Mouse (Mus musculus) midbrain, embryonic 16.5 days (tissue): ENCODE data around the gene Ablim1. TPM values are rescaled to one million over a fixed set of nuclear protein-coding genes. Genes with fewer than 3 reads are reported as not detected.

Experiments used
- ATAC-seq: fragments of 200-750 bp; cut with Nextera tagmentation; 2 replicates; pipeline ENCODE4 v1.8.0; 2017; ENCODE audit warnings: moderate TSS enrichment
- H3K27ac ChIP-seq: fragments of 300-500 bp; sonication (generic); 2 replicates; pipeline ENCODE4 v1.5.1; 2014; ENCODE audit warnings: mild to moderate bottlenecking, low read length, mixed read lengths
- H3K27me3 ChIP-seq: fragments of 300-500 bp; sonication (generic); 2 replicates; pipeline ENCODE4 v1.6.1; 2014; ENCODE audit warnings: low read depth, low read length, mixed read lengths; ENCODE audit not compliant: control insufficient read depth, insufficient read depth
- H3K36me3 ChIP-seq: fragments of 300-500 bp; sonication (generic); 2 replicates; pipeline ENCODE4 v1.6.1; 2014; ENCODE audit warnings: mild to moderate bottlenecking, low read length, moderate library complexity, mixed read lengths; ENCODE audit not compliant: control insufficient read depth, insufficient read depth
- H3K4me1 ChIP-seq: fragments of 300-500 bp; sonication (generic); 2 replicates; pipeline ENCODE4 v1.6.1; 2014; ENCODE audit warnings: mild to moderate bottlenecking, low read length, mixed read lengths; ENCODE audit not compliant: control insufficient read depth, insufficient read depth
- H3K4me2 ChIP-seq: fragments of 300-500 bp; sonication (generic); 2 replicates; pipeline ENCODE4 v1.6.1; 2014; ENCODE audit warnings: mild to moderate bottlenecking, low read length, mixed read lengths
- H3K4me3 ChIP-seq: fragments of 300-500 bp; sonication (generic); 2 replicates; pipeline ENCODE4 v1.5.1; 2014; ENCODE audit warnings: low read depth, mild to moderate bottlenecking, low read length, moderate library complexity, mixed read lengths
- H3K9ac ChIP-seq: fragments of 300-500 bp; sonication (generic); 2 replicates; pipeline ENCODE4 v1.6.1; 2014; ENCODE audit warnings: low read depth, low read length, mixed read lengths
- H3K9me3 ChIP-seq: fragments of 300-500 bp; sonication (generic); replicated peaks from 2 replicates; pipeline ENCODE4 v1.6.1; 2014; ENCODE audit warnings: mild to moderate bottlenecking, low read length, mixed read lengths; ENCODE audit not compliant: control insufficient read depth, poor library complexity, severe bottlenecking
- WGBS: fragments of 180-500 bp; shearing (Covaris S2); extraction: QIAGEN DNeasy Blood & Tissue Kit; methylation state at CpG from one replicate; pipeline ENCODE4 v1.1.7; 2014; 5-methylcytosine and 5-hydroxymethylcytosine counted together
- polyA plus RNA-seq: library from polyadenylated mRNA; unstranded; fragments of >200 nt; fragmentation: Nextera tagmentation; extraction: Ambion mirVana; gene quantifications from 2 replicates; pipeline ENCODE4 v1.2.1, GENCODE M21; 2015

Gene Ablim1
- polyA plus RNA-seq, 1 experiment from 2014 or later, result 66.2 TPM

DNA sequence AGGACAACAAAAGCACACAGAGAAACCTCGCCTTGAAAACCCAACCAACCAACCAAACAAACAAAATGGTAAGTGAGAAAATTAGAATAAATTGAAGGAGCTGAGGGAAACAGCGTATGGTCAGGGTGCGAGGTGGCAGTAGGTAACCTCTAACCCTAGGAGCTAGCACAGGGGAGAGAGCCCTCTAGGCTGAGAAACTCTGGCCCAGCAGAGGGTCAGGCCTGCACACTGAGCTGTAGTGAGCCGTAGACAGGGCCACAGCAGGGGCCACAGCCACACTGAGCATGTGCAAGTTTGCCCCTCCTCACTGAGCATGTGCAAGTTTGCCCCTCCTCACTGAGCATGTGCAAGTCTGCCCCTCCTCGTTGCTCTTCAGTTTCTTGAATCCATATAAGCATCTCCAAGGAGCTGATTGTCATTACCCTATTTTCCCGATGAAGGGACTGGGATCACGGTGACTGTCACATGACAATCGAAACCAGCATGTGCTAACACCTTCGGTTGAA, 247.6 kb downstream of the Ablim1 start:
- no peak; the same call in 1 of the 2 replicates for ATAC-seq
- Histone ChIP-seq H3K9me3 (no peaks in the 10 kb centered on the region), H3K9ac (no peak overlapping the region), H3K36me3 (no peaks in the 10 kb centered on the region), H3K27ac (no peak overlapping the region), H3K4me1 (no peaks in the 10 kb centered on the region), H3K4me2 (no peak overlapping the region), H3K4me3 (no peak overlapping the region), H3K27me3 (no peaks in the 10 kb centered on the region)
- WGBS, result 85% methylated on average over 9 of the region's 9 CpGs

DNA sequence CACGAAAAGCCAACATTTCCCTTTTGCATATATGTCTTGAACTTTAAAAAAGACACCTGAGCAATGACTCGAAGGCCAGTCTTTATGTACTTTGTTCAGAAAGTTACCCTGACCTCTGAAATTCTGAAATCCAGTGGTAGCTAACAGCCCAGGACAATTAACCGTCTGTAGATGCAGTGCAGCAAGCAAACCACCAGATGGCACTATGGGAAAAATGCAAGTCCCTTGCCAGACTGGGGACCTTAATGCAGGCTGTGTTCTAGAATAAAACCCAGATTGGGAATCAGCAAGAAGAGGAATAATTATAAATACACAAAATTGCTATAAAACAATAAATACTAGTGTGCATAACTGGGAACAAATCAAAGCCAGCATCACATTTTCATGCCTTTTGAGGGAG, 248.4 kb downstream of the Ablim1 start:
- H3K27ac ChIP-seq, result no peak overlapping the region
- 26% methylated on average over 3 of the region's 3 CpGs for whole genome bisulfite sequencing
- no peaks in the 10 kb centered on the region for H3K9me3 ChIP-seq
- ATAC-seq, result peak; percentile 47; the same call in 1 of the 2 replicates
- H3K4me3 ChIP-seq, result no peak overlapping the region
- no peak overlapping the region for H3K9ac ChIP-seq
- no peak overlapping the region for H3K4me2 ChIP-seq
- H3K36me3 ChIP-seq, result no peaks in the 10 kb centered on the region
- H3K4me1 ChIP-seq, result peaks cover 3% of the 10 kb centered on the region; the same call in 1 of the 2 replicates
- H3K27me3 ChIP-seq, result no peaks in the 10 kb centered on the region

DNA sequence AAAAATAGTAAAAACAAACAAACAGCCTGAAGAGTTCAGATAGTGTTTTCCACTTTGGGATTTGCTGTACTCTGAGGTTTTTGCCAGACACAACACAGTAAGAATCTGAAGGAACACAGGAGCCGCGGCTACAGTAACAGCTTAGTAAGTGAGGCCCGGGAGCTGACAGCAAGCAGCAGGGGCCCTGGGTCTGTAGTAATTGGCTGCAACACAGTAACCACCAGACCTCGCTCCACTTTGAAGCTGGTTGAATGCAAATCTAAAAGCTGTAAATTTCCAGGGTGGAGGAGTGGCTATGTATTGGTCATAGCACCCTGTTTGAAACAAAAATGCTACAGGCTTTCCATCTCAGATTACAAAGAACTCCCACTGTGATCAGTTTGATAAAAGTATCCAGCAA, 252.0 kb downstream of the Ablim1 start:
- Histone ChIP-seq H3K9me3 (no peaks in the 10 kb centered on the region), H3K4me2 (no peak overlapping the region), H3K27me3 (no peaks in the 10 kb centered on the region), H3K4me3 (no peak overlapping the region), H3K36me3 (peaks cover 8% of the 10 kb centered on the region), H3K4me1 (peaks cover 3% of the 10 kb centered on the region; the same call in 1 of the 2 replicates), H3K27ac (no peak overlapping the region), H3K9ac (no peak overlapping the region)
- ATAC-seq, result no peak
- 54% methylated on average over 4 of the region's 4 CpGs for WGBS

DNA sequence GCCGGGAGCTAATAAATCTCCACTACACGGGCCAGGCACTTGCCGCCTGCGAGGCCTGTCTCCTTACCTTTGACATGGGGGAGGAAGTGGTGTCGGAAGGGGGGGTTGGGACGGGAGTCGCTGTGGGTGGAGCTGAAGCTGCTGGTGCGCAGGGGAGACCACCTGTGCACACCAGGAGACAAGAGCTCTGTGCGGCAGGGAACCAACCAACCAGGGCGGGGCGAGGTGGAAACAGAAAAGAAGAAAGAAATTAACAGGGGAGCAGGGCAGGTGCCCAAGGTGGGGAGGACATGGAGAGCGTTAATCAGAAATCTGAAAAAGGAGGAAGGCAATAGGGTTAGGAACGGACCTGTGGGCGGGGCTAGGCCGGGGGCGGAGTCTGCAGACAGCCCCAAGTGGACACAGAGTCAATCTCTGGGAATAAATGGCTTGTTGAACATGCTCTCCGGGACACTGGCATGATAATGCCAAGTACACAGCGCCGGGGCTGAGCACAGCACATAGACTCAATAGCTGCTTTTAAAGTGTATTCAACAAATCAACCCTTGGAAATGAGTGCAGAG, 255.6 kb downstream of the Ablim1 start:
- peaks cover 3% of the 10 kb centered on the region for H3K4me1 ChIP-seq
- 54% methylated on average over 19 of the region's 19 CpGs for WGBS

DNA sequence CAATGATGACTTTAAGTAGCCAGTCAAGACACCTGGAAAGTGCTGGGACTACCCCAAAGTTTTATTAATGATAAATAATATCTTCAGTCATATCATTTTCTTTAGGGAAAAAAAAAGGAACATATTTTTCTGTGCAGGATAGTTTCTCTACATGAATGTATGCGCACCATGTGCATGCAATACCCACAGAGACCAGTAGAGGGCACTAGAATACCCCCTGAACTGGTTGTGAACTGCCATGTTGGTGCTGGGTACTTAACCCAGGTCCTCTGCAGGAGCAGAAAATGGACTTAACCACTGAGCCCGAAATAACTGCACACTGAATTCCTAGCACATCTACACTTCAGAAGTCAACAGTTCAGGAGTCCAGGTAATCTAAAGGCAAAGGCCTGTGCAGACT, 257.2 kb downstream of the Ablim1 start:
- Histone ChIP-seq H3K36me3 (peaks cover 11% of the 10 kb centered on the region), H3K27ac (no peak overlapping the region), H3K4me1 (peaks cover 3% of the 10 kb centered on the region), H3K9me3 (no peaks in the 10 kb centered on the region), H3K9ac (no peak overlapping the region), H3K27me3 (no peaks in the 10 kb centered on the region), H3K4me2 (no peak overlapping the region), H3K4me3 (no peak overlapping the region)
- ATAC-seq, result no peak
- 100% methylated on average over 2 of the region's 2 CpGs for WGBS

More for the DNA sequence above, 255.6 kb downstream of the Ablim1 start:
- peaks cover 11% of the 10 kb centered on the region for H3K36me3 ChIP-seq
- H3K9ac ChIP-seq, result no peak overlapping the region
- H3K27me3 ChIP-seq, result no peaks in the 10 kb centered on the region
- H3K9me3 ChIP-seq, result no peaks in the 10 kb centered on the region
- H3K4me2 ChIP-seq, result no peak overlapping the region
- ATAC-seq, result no peak
- H3K4me3 ChIP-seq, result no peak overlapping the region
- H3K27ac ChIP-seq, result no peak overlapping the region

DNA sequence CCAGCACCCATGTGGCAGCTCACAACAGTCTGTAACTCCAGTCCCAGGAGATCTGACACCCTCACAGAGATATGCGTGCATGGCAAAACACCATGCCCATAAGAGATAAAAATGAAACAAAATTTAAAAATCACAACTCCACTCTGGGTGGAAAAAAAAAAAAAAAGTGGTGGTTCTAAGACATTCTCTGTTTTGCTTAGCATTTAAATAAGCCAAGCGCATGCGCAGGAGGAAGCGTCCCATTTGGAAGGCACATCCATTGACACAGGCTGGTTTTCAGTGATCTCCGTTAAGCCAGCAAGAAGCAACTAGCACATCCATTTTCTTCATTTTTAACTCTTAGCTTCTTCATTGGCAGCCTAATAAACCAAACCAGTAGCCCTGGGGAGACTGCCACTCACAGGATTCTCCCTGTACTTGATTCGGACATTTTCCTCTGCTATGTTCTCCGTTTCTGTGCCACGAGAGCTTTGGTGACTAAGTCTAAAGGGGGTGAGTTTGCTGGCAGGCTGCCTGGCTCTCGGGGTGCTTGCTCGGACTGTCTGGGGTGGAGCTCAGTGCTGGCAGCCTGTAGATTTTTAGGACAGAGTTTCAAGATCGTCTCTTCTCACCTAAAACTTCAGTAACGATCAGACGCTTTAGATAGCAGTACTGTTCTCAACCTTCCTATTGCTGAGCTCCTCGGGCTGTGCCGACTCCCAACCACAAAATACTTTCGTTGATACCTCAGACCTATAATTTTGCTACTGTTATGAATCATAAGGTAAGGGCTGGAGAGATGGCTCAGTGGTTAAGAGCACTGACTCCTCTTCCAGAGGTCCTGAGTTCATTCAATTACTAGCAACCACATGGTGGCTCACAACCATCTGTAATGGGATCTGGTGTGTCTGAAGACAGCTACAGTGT, 259.3 kb downstream of the Ablim1 start:
- no peak for ATAC-seq
- no peaks in the 10 kb centered on the region; the same call in 1 of the 2 replicates for H3K4me1 ChIP-seq
- H3K27me3 ChIP-seq, result no peaks in the 10 kb centered on the region
- no peaks in the 10 kb centered on the region for H3K9me3 ChIP-seq
- H3K27ac ChIP-seq, result no peak overlapping the region
- H3K36me3 ChIP-seq, result peaks cover 8% of the 10 kb centered on the region
- no peak overlapping the region for H3K4me3 ChIP-seq
- H3K9ac ChIP-seq, result no peak overlapping the region
- 90% methylated on average over 16 of the region's 16 CpGs for WGBS
- H3K4me2 ChIP-seq, result no peak overlapping the region

DNA sequence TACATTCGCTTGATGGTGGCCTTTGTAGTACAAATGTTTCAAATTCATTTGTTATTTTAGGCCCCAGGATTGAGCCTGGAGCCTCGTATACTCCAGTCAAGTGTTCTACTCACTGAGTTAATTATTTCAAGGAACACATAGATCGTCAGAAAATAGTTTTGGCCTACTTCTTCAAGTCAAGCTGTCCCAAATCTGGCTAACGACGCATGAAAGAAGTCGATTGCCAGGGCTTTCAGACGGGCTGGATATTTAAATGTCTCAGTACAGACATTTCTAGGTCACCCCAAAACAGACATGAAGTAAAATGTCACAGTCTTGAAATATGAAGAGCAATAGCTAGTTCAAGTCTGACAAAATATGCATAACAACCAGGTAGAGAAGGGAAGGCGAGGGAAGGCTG, 261.8 kb downstream of the Ablim1 start:
- H3K9ac ChIP-seq, result no peak overlapping the region
- no peak overlapping the region for H3K27ac ChIP-seq
- no peak overlapping the region for H3K4me3 ChIP-seq
- H3K27me3 ChIP-seq, result no peaks in the 10 kb centered on the region
- H3K36me3 ChIP-seq, result peaks cover 5% of the 10 kb centered on the region
- H3K4me2 ChIP-seq, result no peak overlapping the region
- H3K9me3 ChIP-seq, result no peaks in the 10 kb centered on the region
- 81% methylated on average over 8 of the region's 8 CpGs for WGBS
- ATAC-seq, result no peak
- peaks cover 5% of the 10 kb centered on the region; the same call in 1 of the 2 replicates for H3K4me1 ChIP-seq

DNA sequence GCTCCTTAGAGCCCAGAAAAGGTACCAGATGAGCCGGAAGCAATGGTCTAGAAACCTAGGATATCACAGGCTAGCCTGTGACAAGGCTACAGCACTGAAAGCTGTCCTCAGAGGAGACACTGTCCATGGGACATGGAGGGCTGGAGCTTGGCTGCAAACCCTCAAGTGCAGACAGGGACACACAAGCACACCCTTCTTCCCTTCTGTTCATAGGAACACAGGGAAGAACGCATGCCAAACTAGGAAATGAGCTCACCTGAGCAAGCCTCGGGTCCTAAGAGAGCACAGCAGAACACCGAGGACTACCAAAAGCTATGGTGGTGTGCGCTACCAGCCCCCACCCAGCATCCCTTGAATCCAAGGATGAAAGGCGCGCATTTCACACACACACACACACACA, 262.7 kb downstream of the Ablim1 start:
- no peaks in the 10 kb centered on the region; the same call in 1 of the 2 replicates for H3K36me3 ChIP-seq
- no peak overlapping the region for H3K9ac ChIP-seq
- no peaks in the 10 kb centered on the region for H3K9me3 ChIP-seq
- H3K4me2 ChIP-seq, result no peak overlapping the region
- no peak for ATAC-seq
- no peak overlapping the region for H3K27ac ChIP-seq
- H3K4me1 ChIP-seq, result peaks cover 5% of the 10 kb centered on the region; the same call in 1 of the 2 replicates
- no peak overlapping the region for H3K4me3 ChIP-seq
- no peaks in the 10 kb centered on the region for H3K27me3 ChIP-seq
- WGBS, result 88% methylated on average over 7 of the region's 7 CpGs
